Mouse (Mus musculus): ENCODE measurements around the gene Fkbp1a.
A peak's percentile ranks its signal among the peaks of the same experiment; 100 is the strongest.

Fkbp1a gene

DNA sequence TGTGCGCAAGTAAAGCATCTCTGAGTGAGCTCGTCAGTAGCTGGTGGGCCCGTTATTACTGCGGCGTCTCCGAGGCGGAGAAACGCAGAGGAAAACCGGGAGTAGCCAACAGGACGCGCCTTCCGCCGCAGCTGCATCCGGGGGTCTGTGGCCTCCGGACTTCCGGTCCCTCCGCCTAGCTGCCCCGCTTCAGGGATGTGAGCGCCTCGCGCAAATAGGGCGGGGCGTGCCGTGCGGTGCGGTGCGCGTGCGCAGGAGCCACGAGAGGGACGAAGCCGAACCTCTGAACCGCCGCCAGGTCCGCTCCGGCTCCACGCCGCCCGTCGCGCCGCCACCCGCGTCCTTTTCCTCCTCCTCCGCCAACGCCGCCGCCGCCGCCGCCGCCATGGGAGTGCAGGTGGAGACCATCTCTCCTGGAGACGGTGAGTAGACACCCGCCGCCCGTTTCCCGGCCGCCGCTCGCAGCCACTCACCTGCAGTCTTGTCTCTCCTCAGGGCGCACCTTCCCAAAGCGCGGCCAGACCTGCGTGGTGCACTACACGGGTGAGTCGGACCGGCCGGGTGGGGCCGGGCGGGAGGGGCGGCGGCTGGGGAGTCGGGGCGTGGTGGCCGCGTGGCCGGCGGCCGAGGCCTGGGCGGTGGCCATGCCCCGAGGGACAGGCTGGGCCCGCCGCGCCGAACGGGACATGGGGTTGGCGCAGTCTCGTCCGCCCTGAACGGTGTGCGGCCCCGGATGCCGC is at the start of gene Fkbp1a:
Fkbp1a (plus strand) TSS at position 161 of the 740 bp plus-strand sequence.
- peak; percentile 95 for DNase-seq

DNA sequence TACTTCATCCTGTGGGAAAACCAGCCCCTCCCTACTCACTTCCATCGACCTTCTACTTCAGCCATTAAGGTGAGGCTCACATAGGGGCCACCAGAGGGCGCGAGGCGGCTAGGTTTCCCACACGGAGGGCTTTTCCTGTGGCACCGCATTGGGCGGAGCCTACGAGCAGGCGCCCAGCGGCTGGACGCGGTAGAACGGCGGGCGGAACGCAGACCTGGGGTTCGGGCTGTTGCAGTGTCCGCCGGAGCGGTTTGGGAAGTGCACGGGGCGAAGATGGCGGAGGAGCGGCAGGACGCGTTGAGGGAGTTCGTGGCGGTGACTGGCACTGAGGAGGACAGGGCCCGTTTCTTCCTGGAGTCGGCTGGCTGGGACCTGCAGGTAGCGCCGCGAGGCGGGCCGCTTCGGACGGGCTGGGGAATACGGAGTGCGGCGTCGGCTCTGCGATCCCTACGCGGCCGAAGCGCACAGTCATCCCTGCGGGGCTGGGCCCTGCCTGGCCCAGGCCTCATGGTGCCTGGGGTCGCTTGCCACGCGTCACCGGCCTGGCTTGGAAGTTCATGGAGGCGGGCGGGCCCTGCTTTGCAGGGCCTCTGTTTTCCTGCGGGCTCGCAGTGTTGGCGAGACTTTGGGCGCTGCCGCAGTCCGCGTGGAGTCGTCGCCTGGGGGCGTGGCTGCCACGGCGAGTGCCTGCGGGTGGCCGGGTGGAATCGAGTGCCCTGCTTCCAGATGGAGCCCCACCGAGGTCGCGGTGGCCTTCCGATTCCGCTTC is 48.1 kb upstream of the Fkbp1a start, which contains the start of gene Nsfl1c:
Nsfl1c (plus strand) TSS at position 148 of the 769 bp plus-strand sequence.
- DNase-seq = peak; percentile 95

DNA sequence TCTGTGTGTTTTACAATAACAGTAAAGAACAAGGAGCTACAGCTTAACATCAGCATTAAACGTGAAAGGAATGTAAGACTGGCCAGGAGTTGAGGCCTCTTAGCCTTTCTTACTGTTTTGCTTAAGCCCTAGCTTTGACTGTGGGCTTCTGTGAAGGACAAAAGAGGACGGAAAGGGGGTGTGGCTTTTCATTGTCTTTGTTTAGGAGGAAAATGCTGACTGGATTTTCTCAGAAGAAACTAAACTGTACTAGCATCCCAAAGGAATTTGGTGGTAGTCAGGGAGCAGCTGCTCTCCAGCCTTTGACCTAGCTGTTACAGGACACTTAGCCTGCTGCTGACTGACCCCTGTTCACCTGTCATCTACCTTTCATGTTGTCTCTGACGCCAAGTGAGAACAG is 43.9 kb upstream of the Fkbp1a start:
- DNase-seq = no peak

DNA sequence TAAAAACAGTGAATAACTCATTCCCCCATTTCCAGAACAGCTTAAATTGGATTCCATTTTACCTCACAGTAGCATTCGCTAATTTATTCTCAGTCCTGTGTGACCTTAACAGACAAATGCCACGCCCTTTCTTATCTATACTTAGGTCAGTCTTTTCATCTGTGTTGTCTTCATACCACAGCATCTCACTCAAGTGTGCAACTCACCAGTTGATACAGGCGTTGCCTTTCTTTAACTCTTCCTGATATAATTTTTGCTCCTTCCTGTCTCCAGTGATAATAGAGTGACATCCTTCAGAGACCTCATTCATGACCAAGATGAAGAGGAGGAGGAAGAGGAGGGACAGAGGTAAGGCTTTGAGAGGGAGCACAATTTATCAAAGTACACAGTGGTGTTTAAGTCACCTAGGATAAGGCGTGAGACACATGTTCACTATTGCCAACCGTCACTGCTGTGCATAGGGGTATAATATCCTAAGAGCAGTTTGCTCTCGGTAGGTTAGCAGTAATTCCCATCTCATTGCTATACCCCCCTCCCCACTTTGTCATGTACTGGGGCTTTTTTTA is 41.8 kb upstream of the Fkbp1a start:
- DNase-seq = no peak

DNA sequence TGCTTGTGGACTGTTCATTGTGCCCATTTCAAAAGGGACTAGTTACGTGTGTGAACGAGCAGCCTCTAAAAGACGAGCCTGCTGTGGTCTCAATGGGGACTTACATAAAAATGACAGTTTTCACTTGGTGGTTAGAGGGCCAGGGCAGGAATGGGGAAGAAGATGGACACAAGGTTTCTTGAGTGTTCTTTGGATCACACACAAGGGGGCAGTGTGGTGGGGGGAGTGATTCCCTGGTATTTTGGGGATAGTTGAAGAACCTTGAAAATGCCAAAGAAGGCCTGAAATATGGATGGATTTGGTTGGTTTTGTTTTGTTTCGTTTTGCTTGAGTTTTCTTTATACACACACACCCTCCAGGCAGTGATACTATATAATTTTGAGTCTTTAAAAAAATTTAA is 38.1 kb upstream of the Fkbp1a start:
- no peak for DNase-seq

DNA sequence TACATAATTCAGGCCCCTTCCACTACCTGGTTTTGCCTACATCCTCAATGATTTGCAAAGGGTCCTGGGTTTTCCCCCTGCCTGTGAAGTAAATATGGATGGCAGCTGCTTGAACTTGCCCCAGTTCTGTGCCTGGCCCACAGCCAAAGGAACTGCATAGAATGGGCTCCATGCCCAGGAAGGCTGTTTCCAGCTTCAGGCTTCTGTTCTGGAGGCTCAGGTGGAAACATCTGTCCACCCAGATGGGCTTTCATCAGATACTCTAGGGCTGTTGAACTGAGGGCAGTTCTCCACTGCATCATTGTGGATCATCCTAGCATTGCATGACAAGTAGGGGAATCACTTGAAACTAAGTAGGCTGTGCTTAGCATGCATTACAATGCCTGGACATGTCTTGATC is 30.1 kb upstream of the Fkbp1a start:
- no peak for DNase-seq

DNA sequence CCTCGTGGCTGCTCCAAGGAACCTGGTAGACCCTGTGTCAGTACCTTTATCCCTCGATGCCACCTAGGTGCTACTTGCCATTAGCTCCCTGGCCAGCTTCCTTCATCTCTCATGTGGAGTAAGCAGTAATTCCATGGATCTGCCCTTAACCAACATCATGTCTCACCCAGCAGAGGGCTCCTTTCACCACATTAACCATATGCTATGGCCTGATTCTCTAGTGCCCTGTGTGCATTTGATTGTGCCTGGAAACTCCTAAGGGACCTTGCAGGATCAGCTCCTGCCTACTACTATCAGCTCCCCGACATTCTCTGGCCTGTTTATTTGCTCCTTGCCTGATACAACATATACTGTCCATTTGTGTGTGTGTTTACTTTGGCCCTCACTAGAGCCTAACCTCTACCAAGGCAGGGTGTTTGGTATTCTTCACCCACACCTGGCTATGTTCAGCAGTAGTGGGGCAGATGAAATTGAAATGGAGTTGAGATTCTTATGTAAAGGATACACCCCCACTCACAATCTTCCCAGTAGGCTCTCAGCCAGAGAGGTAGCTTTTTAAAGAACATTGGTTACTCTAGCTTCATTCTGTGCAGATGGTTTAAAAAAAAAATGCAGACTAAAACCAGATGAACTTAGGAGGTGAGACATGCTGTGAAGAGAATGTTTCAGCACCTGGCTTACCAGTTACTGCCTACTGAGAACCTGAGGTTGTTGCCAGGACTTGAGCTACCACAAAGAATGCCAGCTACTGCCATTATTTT is 28.6 kb upstream of the Fkbp1a start:
- DNase-seq = peak; percentile 40

DNA sequence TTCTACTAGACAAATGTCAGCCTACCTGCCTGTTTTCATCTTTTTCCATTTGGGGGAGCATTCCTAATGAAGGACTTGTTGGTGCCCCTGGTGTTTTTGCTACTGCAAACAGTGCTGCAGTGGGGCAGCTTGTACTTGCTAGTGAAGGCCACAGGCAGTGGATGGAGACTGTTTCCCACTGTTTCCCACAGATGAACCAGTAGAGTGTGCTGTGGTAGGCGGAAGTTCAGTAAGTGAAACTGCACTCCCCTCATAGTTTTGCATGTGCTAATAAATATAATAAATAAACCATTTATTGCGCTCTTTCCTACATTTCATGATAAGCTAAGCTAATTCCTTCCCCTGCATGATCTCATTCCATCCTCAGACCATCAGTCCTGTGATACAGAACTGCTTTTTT is 23.3 kb upstream of the Fkbp1a start:
- peak; percentile 19 for DNase-seq

DNA sequence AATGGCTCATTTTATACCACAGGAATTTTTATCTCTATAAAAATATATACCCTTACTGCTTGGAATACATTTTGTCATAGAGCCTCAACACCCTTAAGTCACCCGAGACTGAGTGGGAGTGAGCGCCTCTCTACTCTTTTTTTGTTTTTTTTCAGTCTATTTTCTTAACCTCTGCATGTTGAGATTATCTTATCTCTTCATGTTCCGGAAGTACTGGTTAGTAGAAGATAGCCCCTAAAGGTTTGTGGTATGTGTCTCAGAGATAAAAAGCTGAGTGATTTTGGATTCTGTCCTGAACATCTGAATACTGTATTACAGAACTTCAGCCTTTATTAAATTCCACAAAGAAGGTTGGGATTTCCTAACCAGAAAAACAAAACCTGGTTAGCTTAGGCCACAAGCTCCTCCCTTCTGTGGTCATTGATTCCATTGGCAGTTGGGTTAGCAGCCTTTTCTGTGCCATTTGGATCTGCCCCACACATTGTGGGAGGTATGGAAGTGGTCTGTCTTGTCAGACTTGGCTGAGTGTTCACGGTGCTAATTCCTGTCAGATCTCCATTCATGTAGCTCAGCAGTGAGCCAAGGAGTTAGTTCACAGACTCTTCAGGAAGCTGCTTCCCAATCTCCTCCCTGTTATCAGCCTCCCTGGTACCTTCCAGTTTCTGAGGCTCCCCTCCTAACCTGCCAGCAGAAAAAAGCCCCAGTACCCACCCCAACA is 17.8 kb upstream of the Fkbp1a start:
- no peak for DNase-seq

DNA sequence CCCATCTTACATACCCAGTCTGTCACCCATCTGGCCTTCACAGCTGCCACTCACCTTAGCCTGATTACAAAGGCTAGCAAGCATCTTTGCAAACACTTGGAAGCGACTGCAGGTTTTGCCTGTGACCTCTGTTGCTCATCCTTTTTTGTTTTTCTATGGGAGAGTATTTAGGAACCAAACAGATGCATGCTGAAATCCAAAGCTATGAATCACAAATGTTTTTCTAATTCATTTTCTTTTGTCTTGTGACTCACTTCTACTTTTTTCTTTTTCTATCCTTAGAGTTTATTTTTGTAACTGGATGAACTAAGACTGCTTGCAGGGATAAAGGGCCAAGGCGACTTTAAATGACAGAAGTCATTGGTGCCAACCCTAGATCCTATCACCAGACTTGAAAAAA is 16.8 kb upstream of the Fkbp1a start:
- no peak for DNase-seq

DNA sequence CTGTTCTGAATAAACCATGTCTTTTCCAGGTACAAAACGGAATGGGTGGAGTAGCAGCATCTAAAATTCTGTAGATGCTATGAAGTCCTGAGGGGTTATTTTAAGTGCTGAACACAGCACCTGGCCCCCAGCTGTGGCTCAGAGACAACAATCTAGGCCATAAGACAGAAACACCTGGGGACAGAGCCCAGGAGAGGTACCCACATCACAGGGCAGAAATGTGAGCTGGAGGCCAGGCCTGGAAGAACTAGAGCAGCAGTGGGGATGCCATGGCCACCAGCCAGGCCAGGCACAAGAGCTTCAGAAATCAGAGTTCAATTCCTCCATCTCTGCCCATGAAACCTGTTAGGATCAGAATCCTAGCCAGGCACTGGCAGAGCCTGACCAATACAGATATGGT is 14.2 kb upstream of the Fkbp1a start:
- peak; percentile 83 for DNase-seq

DNA sequence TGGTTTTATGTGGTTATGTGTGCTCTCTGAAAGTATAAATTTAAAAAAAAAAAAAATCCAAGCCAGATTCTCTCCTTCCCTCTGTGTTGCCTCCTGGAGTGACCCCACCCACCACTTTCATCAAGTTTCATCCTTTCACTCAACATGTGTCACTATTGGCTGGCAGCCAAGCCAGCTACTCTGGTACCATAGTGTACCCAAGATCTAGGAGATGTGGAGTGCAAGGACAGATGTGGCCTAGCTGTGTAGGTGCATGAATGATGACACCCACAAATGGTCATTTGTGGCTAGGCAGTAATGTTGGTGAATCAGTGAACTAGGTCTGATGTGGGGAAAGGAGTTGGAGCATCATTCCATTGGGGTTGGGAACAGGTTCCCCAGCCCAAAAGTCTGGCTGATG is 13.1 kb upstream of the Fkbp1a start:
- peak; percentile 41 for DNase-seq

DNA sequence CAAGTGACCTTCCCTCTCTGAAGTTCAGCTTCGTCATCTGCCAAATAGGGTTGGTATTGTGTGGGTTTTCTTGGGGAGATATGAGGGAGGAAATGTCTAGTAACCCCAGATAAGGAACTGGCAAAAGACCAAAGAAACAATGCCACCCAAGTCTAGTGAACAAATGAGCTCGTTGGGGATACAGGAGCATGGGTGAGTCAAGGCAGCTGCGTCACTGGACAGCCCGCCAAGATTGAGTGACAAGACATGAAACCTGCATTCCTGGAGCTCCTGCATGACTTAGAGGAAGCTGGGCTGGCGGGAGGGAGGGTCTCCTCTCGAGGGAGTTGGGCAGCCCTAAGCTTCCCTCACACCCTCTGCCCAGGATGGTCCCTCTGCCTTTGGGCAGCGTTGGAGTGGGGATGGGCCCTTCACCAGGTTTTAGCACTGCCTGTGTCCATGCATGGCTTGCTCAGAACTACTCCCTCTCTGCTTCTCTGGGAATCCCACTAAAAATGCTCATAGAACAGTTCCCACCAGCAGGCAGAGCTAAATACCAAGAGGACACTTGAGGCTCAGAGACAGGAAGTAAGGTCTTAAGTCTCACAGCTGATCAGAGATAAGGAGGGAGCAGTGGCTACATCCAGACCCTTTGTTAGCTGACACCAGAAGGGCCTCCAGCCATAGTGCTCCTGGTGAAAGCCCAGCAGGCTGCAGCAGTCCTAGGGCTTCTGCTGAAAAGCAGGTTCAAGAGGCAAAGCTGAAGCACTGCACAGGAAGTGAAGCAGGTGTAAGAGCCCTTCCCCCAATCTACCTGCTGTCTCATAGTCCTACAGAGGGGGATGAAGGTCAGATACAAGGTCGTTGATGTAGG is 11.7 kb upstream of the Fkbp1a start:
- peak; percentile 70 for DNase-seq

DNA sequence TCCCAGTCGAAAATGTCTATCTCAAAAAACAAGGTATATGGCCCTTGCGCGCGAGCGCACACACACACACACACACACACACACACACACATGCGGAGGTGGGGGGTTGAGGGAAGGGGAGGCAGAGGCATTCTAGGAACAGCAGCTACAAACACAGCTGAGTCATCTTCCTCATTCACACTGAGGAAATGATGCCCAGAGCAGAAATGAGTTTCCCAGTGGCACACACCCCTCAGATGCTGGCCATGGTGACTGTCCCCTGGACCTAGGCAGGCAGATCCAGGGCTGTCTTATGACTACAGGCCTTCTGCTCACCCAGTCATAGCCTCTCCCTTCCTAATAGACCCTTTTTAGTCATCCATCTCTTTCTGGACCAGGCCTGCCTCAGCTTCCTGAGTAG is 8.7 kb upstream of the Fkbp1a start:
- peak; percentile 36 for DNase-seq

DNA sequence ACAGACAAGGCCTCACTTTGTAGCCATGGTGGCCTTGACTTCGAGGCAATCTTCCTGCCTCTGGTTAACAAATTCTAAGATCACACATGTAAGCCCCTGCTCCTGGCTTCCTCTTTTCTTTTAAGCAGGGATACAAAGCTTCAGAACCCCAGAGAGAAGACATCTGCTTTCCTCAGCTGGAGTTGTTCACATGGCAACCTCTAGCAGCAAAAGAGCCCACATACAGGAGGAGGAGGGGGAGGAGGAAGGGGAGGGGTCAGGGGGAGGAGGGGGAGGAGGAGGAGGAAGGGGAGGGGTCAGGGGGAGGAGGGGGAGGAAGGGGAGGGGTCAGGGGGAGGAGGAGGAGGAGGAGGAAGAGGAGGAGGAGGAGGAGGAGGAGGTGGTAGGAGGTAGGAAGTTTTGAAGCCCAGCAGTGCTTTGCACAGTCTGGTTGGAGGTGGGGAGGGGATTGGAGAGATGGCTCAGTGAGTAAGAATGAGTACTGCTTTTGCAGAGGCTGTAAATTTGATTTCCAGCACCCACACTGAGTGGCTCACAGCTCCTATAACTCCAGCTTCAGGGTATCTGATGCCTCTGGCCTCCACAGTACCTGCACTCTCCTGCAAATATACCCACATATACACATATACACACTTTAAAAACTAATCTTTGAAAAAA is 6.2 kb upstream of the Fkbp1a start:
- DNase-seq = peak; percentile 55

DNA sequence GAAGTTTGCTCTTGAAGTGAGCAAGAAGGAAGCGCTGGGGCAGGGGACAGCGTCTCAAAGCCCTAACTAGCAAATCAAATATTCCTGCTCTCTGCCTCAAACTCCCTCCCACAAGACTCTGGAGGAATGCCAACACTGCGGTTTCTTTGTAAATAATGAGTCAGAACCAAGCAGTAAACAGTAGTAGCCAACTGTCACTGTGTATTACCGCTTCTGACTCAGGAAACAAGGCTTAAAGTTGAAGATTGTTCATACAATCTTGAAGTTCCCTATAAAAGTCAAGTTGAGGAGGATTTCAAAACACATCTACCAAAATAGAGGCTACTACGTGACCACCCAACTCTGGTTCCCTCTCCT is 5.7 kb upstream of the Fkbp1a start:
- peak; percentile 27 for DNase-seq

DNA sequence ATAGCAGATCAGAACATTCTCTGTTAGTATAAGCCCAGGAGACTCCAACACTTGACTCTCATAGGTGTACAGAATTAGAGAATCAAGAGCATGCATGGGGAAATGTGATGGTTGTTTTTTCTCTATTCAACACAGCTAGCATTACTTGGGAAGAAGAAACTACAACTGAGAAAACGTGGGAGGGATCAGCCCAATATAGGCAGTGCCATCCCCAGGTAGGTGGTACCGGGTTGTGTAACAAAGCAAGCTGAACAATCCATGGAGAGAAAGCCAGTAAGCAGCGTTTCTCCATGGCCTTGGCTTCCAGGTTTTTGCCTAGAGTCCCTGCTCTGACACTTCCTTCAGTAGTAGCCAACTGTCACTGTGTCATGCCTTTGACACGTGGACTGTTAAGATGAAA is 3.6 kb upstream of the Fkbp1a start:
- no peak for DNase-seq

DNA sequence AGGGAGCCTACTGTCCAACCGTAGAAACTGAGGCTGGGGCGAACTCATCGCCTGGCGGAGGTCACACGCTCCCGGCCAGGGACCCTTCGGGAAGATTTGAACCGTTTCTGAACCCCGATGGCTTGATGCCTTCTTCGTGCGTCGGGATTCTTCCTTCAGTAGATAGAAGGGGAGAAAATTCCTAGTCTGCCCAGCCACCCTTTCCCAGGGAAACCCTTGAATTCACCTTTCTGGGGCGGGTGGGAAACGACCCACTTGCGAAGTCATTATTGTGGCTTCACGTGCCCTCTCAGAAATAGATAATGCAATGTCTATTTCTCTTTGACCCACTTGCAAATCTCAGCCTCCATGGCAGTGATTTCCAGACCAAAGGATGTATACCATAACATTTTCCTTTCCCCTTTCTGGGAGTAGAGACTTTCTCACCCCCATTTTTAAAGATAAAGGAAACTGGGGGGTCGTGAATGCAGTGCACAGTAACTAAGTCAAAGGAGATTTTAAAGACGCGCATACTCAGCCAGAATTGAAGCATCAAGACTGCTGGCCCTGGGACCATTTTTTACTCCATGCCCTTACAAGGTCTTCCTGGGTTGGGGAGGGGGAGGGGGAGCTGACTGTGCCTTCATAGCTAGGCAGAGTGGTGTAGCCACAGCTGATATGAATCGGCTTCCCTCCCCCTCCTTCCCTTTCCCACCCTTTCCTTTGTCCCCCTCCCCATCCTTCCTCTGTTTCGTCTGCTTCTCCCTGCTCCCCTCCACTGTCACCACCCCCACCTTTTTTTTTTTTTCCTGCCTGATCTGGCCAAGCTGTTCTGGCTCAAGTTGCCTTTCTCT is 996 bp downstream of the Fkbp1a start:
- DNase-seq = peak; percentile 73

DNA sequence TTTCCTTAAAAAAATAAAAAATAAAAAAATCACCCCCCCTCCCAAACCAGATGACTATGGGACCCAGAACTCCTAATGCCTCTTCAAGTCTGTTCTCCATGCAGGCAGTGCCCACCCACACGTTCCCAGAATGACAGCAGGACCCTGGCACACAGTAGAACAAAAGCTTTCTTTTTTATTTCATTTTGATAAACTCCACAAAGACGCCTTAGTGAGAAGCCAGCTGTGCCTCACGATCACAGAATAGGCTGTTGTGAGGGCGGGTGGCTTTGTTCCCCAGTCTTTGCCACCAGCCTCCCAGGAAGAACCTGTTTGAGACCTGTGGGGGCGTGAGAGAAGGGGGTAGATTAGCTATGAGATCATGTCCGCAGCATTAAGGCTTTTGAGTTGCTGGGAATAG is 2.4 kb downstream of the Fkbp1a start:
- peak; percentile 64 for DNase-seq

DNA sequence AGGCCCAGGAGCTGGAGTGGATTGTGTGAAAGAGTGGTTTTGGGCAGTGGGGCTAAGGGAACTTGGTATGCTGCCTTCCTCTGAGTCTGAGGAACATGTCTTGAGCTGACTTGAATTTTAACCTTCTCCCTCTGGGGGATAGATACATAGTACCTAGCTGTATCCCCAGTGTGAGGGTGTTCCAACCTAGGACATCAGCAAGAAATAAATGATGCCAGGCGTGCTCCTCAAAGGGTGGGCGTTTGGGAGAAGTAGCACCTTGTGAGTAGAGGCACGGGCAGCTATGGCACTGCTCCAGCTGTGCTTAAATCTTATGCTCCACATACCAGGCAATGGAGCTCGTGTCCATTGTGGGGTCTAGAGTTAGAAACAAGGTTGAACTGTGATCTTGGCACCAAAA is 4.3 kb downstream of the Fkbp1a start:
- no peak for DNase-seq
